ENCODE assay signal across 25 mouse cellular contexts in genomic region chr15:25282346-25282745, GRCm38 (mm10).
DNase-seq lines count a peak whose midpoint lies in the region; ATAC-seq and TF ChIP-seq lines count a peak whose summit lies in the region.
"Had no signal": no experiment of that assay in that cellular context is flagged by ENCODE, and none has a peak within 500 bp of the region (broad histone marks: within the 10 kb centered on the region; RNA-seq: fewer than 3 reads in every experiment).

No protein-coding gene starts in this region.

- no peaks in the 10 kb centered on the region for H3K27me3 ChIP-seq in spleen, adult 2 months (ENCODE audit: control insufficient read depth, insufficient read depth, low read length)
- H3K27me3 ChIP-seq in splenic B cell, adult 2 months (ENCODE audit: control insufficient read depth, insufficient read depth, low read length, poor library complexity, severe bottlenecking): no peaks in the 10 kb centered on the region
- H3K27me3 ChIP-seq: forebrain, embryonic 15.5 days; heart, embryonic 13.5 days; hindbrain, embryonic 13.5 days; liver, embryonic 12.5 days; midbrain, embryonic 15.5 days had no signal

- H3K4me3 ChIP-seq in spleen, adult 2 months (ENCODE audit: extremely low read depth, insufficient read depth, insufficient read length): no peak overlapping the region
- H3K4me3 ChIP-seq: forebrain, embryonic 15.5 days; heart, adult 2 months; heart, embryonic 13.5 days; hindbrain, embryonic 13.5 days; kidney, embryonic 15.5 days; limb, embryonic 13.5 days; liver, embryonic 12.5 days; midbrain, embryonic 15.5 days; myocyte had no signal

- no peak for TF ChIP-seq POLR2A in spleen, adult 2 months (IDR thresholded peaks at IDR 0.05; ENCODE audit: low read depth, low read length)

- no peaks in the 10 kb centered on the region for H3K4me1 ChIP-seq in spleen, adult 2 months (ENCODE audit: control insufficient read depth, insufficient read depth, insufficient read length)
- H3K4me1 ChIP-seq: heart, embryonic 13.5 days; liver, embryonic 12.5 days had no signal

- TF ChIP-seq CTCF in spleen, adult 2 months (IDR thresholded peaks at IDR 0.05; ENCODE audit: extremely low read depth, insufficient read depth, insufficient read length, insufficient replicate concordance): no peak

- WGBS in spleen, adult 2 months: 39% methylated on average over 9 of the region's 9 CpGs

- ATAC-seq in hematopoietic stem cell, adult 5-6 weeks (replicated peaks in 1 of 2; ENCODE audit: insufficient read depth in 1 of 2, low FRiP score in 2 of 2, low TSS enrichment in 1 of 2, low read depth in 1 of 2, poor library complexity in 2 of 2, severe bottlenecking in 2 of 2): peak; percentile 70 to 75
- ATAC-seq: forebrain, embryonic 15.5 days; liver, embryonic 12.5 days; midbrain, embryonic 15.5 days had no signal

- no peak for DNase-seq in spleen, adult 2 months (ENCODE audit: low read depth in 1 of 2, low spot score in 2 of 2)
- DNase-seq in spleen, postnatal 14 days (ENCODE audit: low spot score in 2 of 2): no peak
- DNase-seq in brain, adult 2 months (ENCODE audit: low read depth, low spot score): peak; percentile 21
- DNase-seq in splenic B cell, adult 2 months (ENCODE audit: low read depth, low spot score): peak; percentile 13
- DNase-seq in retina, embryonic 14.5 days (ENCODE audit: low spot score): no peak
- no peak for DNase-seq in left cerebral cortex, adult 11 months (ENCODE audit: low spot score)
- DNase-seq: adrenal gland, postnatal 36 days; cerebellum, adult 2 months; cerebellum, postnatal 36 days; gastrocnemius, postnatal 14 days; kidney, adult 11 months; kidney, postnatal 36 days; lung, adult 18-20 months; lung, postnatal 10 days; thymus, postnatal 36 days had no signal

- H3K36me3 ChIP-seq in spleen, adult 2 months (ENCODE audit: control insufficient read depth, insufficient read depth, low read length): no peaks in the 10 kb centered on the region
- H3K36me3 ChIP-seq in splenic B cell, adult 2 months (ENCODE audit: control insufficient read depth, insufficient read depth, low read length, poor library complexity, severe bottlenecking): no peaks in the 10 kb centered on the region
- H3K36me3 ChIP-seq: forebrain, embryonic 15.5 days; heart, embryonic 13.5 days; hindbrain, embryonic 13.5 days; kidney, embryonic 15.5 days; limb, embryonic 13.5 days; liver, embryonic 12.5 days; midbrain, embryonic 15.5 days had no signal

- peak overlapping the region; percentile 7; the same call in 1 of the 2 replicates for H3K27ac ChIP-seq in spleen, adult 2 months (ENCODE audit: insufficient read depth, low read length)
- H3K27ac ChIP-seq: forebrain, embryonic 15.5 days; heart, adult 2 months; heart, embryonic 13.5 days; hindbrain, embryonic 13.5 days; kidney, embryonic 15.5 days; limb, embryonic 13.5 days; liver, embryonic 12.5 days; midbrain, embryonic 15.5 days had no signal

Comparison
In these comparisons a context has a peak if more than half of its experiments do, and no peak if none do; other contexts are left out.
1. DNase-seq: peak in brain, adult 2 months (single experiment) and splenic B cell, adult 2 months (single experiment); none in spleen, adult 2 months (0 of 2), spleen, postnatal 14 days (0 of 2), retina, embryonic 14.5 days (single experiment) and left cerebral cortex, adult 11 months (single experiment).